8 mouse cellular contexts compared by ENCODE assay signal in genomic region chr12:54203656-54204045, GRCm38 (mm10). TPM values are rescaled to one million over a fixed set of nuclear protein-coding genes. Genes with fewer than 3 reads are reported as not detected.
A peak's percentile ranks its signal among the peaks of the same experiment; 100 is the strongest.
DNase-seq lines count a peak whose midpoint lies in the region; ATAC-seq lines count a peak whose summit lies in the region.

TSS of gene Egln3 (minus strand) at chr12:54203860.

- H3K27me3 ChIP-seq in intestine, embryonic 15.5 days (replicated peaks) = no peaks in the 10 kb centered on the region

- intact Hi-C loops in gastrocnemius, postnatal 36 days (cut with DNase I) = loop anchor here (10.0 kb wide), 1 partner anchor 201 kb away; no protein-coding TSS in a partner anchor
- intact Hi-C loops in left cerebral cortex, postnatal 25 days (cut with DNase I) = loop anchor here (5.0 kb wide), 1 partner anchor 149 kb away; no protein-coding TSS in a partner anchor

- peak within 1 kb of the TSS; percentile 90 for H3K9ac ChIP-seq in intestine, embryonic 15.5 days

- peak within 1 kb of the TSS; percentile 89 for H3K4me2 ChIP-seq in intestine, embryonic 15.5 days (replicated peaks)

- no peaks in the 10 kb centered on the region for H3K36me3 ChIP-seq in intestine, embryonic 15.5 days

- peak within 1 kb of the TSS; percentile 79 for H3K4me3 ChIP-seq in intestine, embryonic 15.5 days (replicated peaks)

- under 1% methylated on average over 25 of the region's 25 CpGs for WGBS in intestine, embryonic 15.5 days

- peak; percentile 87 for DNase-seq in adipocyte (ENCODE audit: low spot score)
- DNase-seq in embryo, embryonic 10 days (ENCODE audit: low spot score) = peak; percentile 89
- DNase-seq in gastrocnemius, postnatal 36 days = peak; percentile 86 to 87
- peak; percentile 62 to 72 for DNase-seq in left cerebral cortex, postnatal 25 days (ENCODE audit: low spot score in 2 of 2)
- DNase-seq in right cerebral cortex, postnatal 14 days = peak; percentile 69
- peak; percentile 88 for DNase-seq in urinary bladder, postnatal 25 days (ENCODE audit: low spot score)

- no peaks in the 10 kb centered on the region for H3K9me3 ChIP-seq in intestine, embryonic 15.5 days

- peak within 1 kb of the TSS; percentile 88 for H3K27ac ChIP-seq in intestine, embryonic 15.5 days

- peaks cover 23% of the 10 kb centered on the region for H3K4me1 ChIP-seq in intestine, embryonic 15.5 days (replicated peaks)

- ATAC-seq in intestine, embryonic 15.5 days = peak; percentile 92
- peak; percentile 90 for ATAC-seq in megakaryocyte-erythroid progenitor cell, adult 5-6 weeks (replicated peaks; ENCODE audit: low FRiP score, low TSS enrichment, poor library complexity, severe bottlenecking)

RNA-seq across cellular contexts. Expression of gene Egln3, which starts in this region (rescaled TPM):
- total RNA-seq in gastrocnemius, postnatal 36 days (2021) = 10 to 100 TPM; 17.1 to 32.7 TPM
- polyA plus RNA-seq in intestine, embryonic 15.5 days (2015; fragmentation: Nextera tagmentation; extraction: Ambion mirVana) = 54.2 and 57.9 TPM in 2 replicates
- 10 to 100 TPM; 10.8 to 12.6 TPM for total RNA-seq in left cerebral cortex, postnatal 25 days (2021)
- total RNA-seq in megakaryocyte-erythroid progenitor cell, adult 5-6 weeks (2014; fragmentation: Nextera tagmentation) = 1.1 TPM in 1 of 2 replicates, not detected in the other
- total RNA-seq in megakaryocyte-erythroid progenitor cell, adult 5-6 weeks (2017) = 0.76 TPM in 1 of 2 replicates, not detected in the other

Comparison
In these comparisons a context has a peak if more than half of its experiments do, and no peak if none do; other contexts are left out.
1. Peak in every context shown above with its lines: DNase-seq, ATAC-seq, H3K4me3 ChIP-seq and H3K27ac ChIP-seq.
2. RNA of gene Egln3 (total RNA-seq): 17.1 to 32.7 TPM in gastrocnemius, postnatal 36 days and 10.8 to 12.6 TPM in left cerebral cortex, postnatal 25 days; 0.76 to 1.1 TPM in megakaryocyte-erythroid progenitor cell, adult 5-6 weeks; every median in the first group is over 4 times any median in the second.